Mouse (Mus musculus) embryonic facial prominence, embryonic 11.5 days (tissue): ENCODE measurements around the gene Miox. TPM values are rescaled to one million over a fixed set of nuclear protein-coding genes. Genes with fewer than 3 reads are reported as not detected.

Experiments used
- ATAC-seq: fragments of 200-750 bp; cut with Nextera tagmentation; replicated peaks from 2 replicates; pipeline ENCODE4 v1.8.0; 2017; ENCODE audit warnings: low read depth; ENCODE audit not compliant: insufficient number of reproducible peaks, low FRiP score, low TSS enrichment
- DNase-seq: peaks from one replicate; pipeline ENCODE4 v3.0.0-alpha.2; 2015; ENCODE audit warnings: low spot score
- H3K27ac ChIP-seq: fragments of 300-500 bp; sonication (generic); replicated peaks from 2 replicates; pipeline ENCODE4 v1.5.1; 2014; ENCODE audit warnings: mild to moderate bottlenecking, low read depth, low read length, control low read depth
- H3K27me3 ChIP-seq: fragments of 300-500 bp; sonication (generic); 2 replicates; pipeline ENCODE4 v1.6.1; 2014; ENCODE audit warnings: mild to moderate bottlenecking, low read length, moderate library complexity, mixed read lengths; ENCODE audit not compliant: control insufficient read depth, insufficient read depth
- H3K36me3 ChIP-seq: fragments of 300-500 bp; sonication (generic); replicated peaks from 2 replicates; pipeline ENCODE4 v1.6.1; 2014; ENCODE audit warnings: low read depth, mild to moderate bottlenecking, low read length, moderate library complexity, mixed read lengths; ENCODE audit not compliant: control insufficient read depth, insufficient read depth
- H3K4me1 ChIP-seq: fragments of 300-500 bp; sonication (generic); 2 replicates; pipeline ENCODE4 v1.6.1; 2014; ENCODE audit warnings: low read length, mixed read lengths; ENCODE audit not compliant: control insufficient read depth, insufficient read depth
- H3K4me2 ChIP-seq: fragments of 300-500 bp; sonication (generic); 2 replicates; pipeline ENCODE4 v1.6.1; 2014; ENCODE audit warnings: low read depth, mild to moderate bottlenecking, control low read depth, low read length, moderate library complexity
- H3K4me3 ChIP-seq: fragments of 300-500 bp; sonication (generic); 2 replicates; pipeline ENCODE4 v1.5.1; 2014; ENCODE audit warnings: low read depth, low read length, control low read depth
- H3K9ac ChIP-seq: fragments of 300-500 bp; sonication (generic); replicated peaks from 2 replicates; pipeline ENCODE4 v1.6.1; 2014; ENCODE audit warnings: mild to moderate bottlenecking, control low read depth, low read length
- H3K9me3 ChIP-seq: fragments of 300-500 bp; sonication (generic); replicated peaks from 2 replicates; pipeline ENCODE4 v1.6.1; 2016; ENCODE audit warnings: mild to moderate bottlenecking, low read length, inconsistent platforms, mixed read lengths; ENCODE audit not compliant: control insufficient read depth
- WGBS: fragments of 180-500 bp; shearing (Covaris S2); extraction: QIAGEN DNeasy Blood & Tissue Kit; methylation state at CpG from one replicate; pipeline ENCODE4 v1.1.7; 2014; 5-methylcytosine and 5-hydroxymethylcytosine counted together
- polyA plus RNA-seq: library from polyadenylated mRNA; unstranded; fragments of >200 nt; fragmentation: Nextera tagmentation; extraction: Ambion mirVana; gene quantifications from 2 replicates; pipeline ENCODE4 v1.2.1, GENCODE M21; 2014

Gene Miox
- polyA plus RNA-seq, 1 experiment from 2014 or later: not detected

- peaks cover 5% of the 10 kb centered on the region for H3K36me3 ChIP-seq
- no peak for DNase-seq
Measured at GRCm38 (mm10) chr15:89292795-89293194, 41.4 kb upstream of the Miox start.

GRCm38 (mm10) chr15:89293778-89294177, 40.4 kb upstream of the Miox start:
- Histone ChIP-seq H3K4me1 (no peaks in the 10 kb centered on the region), H3K4me2 (no peak overlapping the region), H3K4me3 (no peak overlapping the region), H3K9ac (no peak overlapping the region), H3K9me3 (no peaks in the 10 kb centered on the region), H3K27me3 (no peaks in the 10 kb centered on the region), H3K27ac (no peak overlapping the region), H3K36me3 (peaks cover 5% of the 10 kb centered on the region)
- DNase-seq (no peak), ATAC-seq (no peak)
- 90% methylated on average over 10 of the region's 10 CpGs for WGBS

More at GRCm38 (mm10) chr15:89292795-89293194, 41.4 kb upstream of the Miox start:
- H3K27ac ChIP-seq: no peak overlapping the region
- no peaks in the 10 kb centered on the region for H3K27me3 ChIP-seq
- no peaks in the 10 kb centered on the region for H3K9me3 ChIP-seq
- H3K4me2 ChIP-seq: no peak overlapping the region
- ATAC-seq: no peak
- no peak overlapping the region for H3K9ac ChIP-seq
- no peaks in the 10 kb centered on the region for H3K4me1 ChIP-seq
- WGBS: 98% methylated on average over 2 of the region's 2 CpGs
- H3K4me3 ChIP-seq: no peak overlapping the region

GRCm38 (mm10) chr15:89295580-89296165, 38.5 kb upstream of the Miox start:
- Histone ChIP-seq H3K4me3 (no peak overlapping the region), H3K27me3 (no peaks in the 10 kb centered on the region), H3K27ac (no peak overlapping the region), H3K9ac (no peak overlapping the region), H3K36me3 (peaks cover 10% of the 10 kb centered on the region), H3K9me3 (no peaks in the 10 kb centered on the region), H3K4me1 (no peaks in the 10 kb centered on the region), H3K4me2 (no peak overlapping the region)
- no peak for ATAC-seq
- DNase-seq: no peak
- 89% methylated on average over 8 of the region's 8 CpGs for WGBS

- ATAC-seq: no peak
- 93% methylated on average over 1 of the region's 1 CpGs for WGBS
- Histone ChIP-seq H3K36me3 (peaks cover 10% of the 10 kb centered on the region), H3K27me3 (no peaks in the 10 kb centered on the region), H3K9ac (no peak overlapping the region), H3K27ac (no peak overlapping the region), H3K4me3 (no peak overlapping the region), H3K4me2 (no peak overlapping the region), H3K9me3 (no peaks in the 10 kb centered on the region), H3K4me1 (no peaks in the 10 kb centered on the region)
- no peak for DNase-seq
Measured at GRCm38 (mm10) chr15:89296465-89296864, 37.7 kb upstream of the Miox start.

GRCm38 (mm10) chr15:89297695-89298094, 36.5 kb upstream of the Miox start:
- Histone ChIP-seq H3K27ac (no peak overlapping the region), H3K4me1 (no peaks in the 10 kb centered on the region), H3K4me3 (no peak overlapping the region), H3K27me3 (no peaks in the 10 kb centered on the region), H3K9ac (no peak overlapping the region), H3K36me3 (peaks cover 8% of the 10 kb centered on the region), H3K4me2 (no peak overlapping the region), H3K9me3 (no peaks in the 10 kb centered on the region)
- no peak for DNase-seq
- 86% methylated on average over 2 of the region's 2 CpGs for WGBS
- ATAC-seq: no peak

GRCm38 (mm10) chr15:89300180-89300579, 34.0 kb upstream of the Miox start:
- no peak overlapping the region for H3K4me3 ChIP-seq
- ATAC-seq: no peak
- H3K27ac ChIP-seq: no peak overlapping the region
- no peaks in the 10 kb centered on the region for H3K4me1 ChIP-seq
- H3K27me3 ChIP-seq: no peaks in the 10 kb centered on the region
- H3K36me3 ChIP-seq: peaks cover 17% of the 10 kb centered on the region
- H3K4me2 ChIP-seq: no peak overlapping the region
- no peaks in the 10 kb centered on the region for H3K9me3 ChIP-seq
- DNase-seq: no peak
- no peak overlapping the region for H3K9ac ChIP-seq
- 89% methylated on average over 13 of the region's 13 CpGs for WGBS

- no peak for ATAC-seq
- no peak overlapping the region for H3K9ac ChIP-seq
- no peak overlapping the region for H3K27ac ChIP-seq
- H3K4me1 ChIP-seq: no peaks in the 10 kb centered on the region
- H3K4me3 ChIP-seq: no peak overlapping the region
- 93% methylated on average over 8 of the region's 8 CpGs for WGBS
- H3K27me3 ChIP-seq: no peaks in the 10 kb centered on the region
- peaks cover 19% of the 10 kb centered on the region for H3K36me3 ChIP-seq
- H3K9me3 ChIP-seq: no peaks in the 10 kb centered on the region
- H3K4me2 ChIP-seq: no peak overlapping the region
- no peak for DNase-seq
Measured at GRCm38 (mm10) chr15:89300600-89300999, 33.6 kb upstream of the Miox start.

GRCm38 (mm10) chr15:89305966-89306365, 28.2 kb upstream of the Miox start:
- Histone ChIP-seq H3K4me2 (no peak overlapping the region), H3K27ac (no peak overlapping the region), H3K27me3 (no peaks in the 10 kb centered on the region), H3K4me1 (no peaks in the 10 kb centered on the region), H3K9ac (no peak overlapping the region), H3K36me3 (peaks cover 20% of the 10 kb centered on the region), H3K9me3 (no peaks in the 10 kb centered on the region), H3K4me3 (no peak overlapping the region)
- no peak for ATAC-seq
- DNase-seq: no peak
- 60% methylated on average over 1 of the region's 1 CpGs for WGBS
